Mouse (Mus musculus): ENCODE measurements at regions not wholly inside any gene's neighbourhood (a gene's known extent, or its start where the extent isn't known, plus 50 kb on each side); places are given as distances from the start of the nearest gene placed in this dataset.
A peak's percentile ranks its signal among the peaks of the same experiment; 100 is the strongest.

GRCm38 (mm10) chr11:44330851-44331773, 68.8 kb upstream of the Il12b start:
- DNase-seq (ENCODE audit: low read depth, low spot score), result peak; percentile 89

GRCm38 (mm10) chr11:44331774-44332129, 68.1 kb upstream of the Il12b start:
- DNase-seq (ENCODE audit: low read depth, low spot score), result no peak

- no peak for DNase-seq (ENCODE audit: low read depth, low spot score)
Measured at GRCm38 (mm10) chr11:44340531-44340930, 59.3 kb upstream of the Il12b start.

- DNase-seq (ENCODE audit: low read depth, low spot score), result no peak
Measured at GRCm38 (mm10) chr11:44348308-44348707, 51.6 kb upstream of the Il12b start.

GRCm38 (mm10) chr11:44349546-44349945, 50.3 kb upstream of the Il12b start:
- DNase-seq (ENCODE audit: low read depth, low spot score), result no peak

Data from 3T3-L1 (cell line).